ENCODE assay signal across 16 mouse cellular contexts in the genomic region with DNA sequence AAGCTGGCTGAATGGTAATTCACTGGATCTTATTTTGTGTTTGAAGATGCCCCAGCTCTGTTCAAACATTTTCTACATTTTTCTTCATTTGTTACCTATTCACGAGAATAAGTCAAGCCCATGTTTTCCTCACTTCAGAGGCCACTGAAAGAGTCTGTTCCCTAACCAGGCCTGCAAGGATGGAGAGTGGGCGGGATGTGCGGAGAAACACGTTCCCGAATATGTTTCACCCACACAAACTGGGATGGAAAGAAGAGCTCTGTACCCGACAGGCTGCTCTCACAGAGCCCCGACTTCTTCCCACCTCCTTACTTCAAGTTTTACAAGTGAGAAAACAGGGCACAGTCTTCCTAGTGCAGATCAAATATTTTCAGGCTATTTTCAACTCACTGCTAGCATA.
DNase-seq lines count a peak whose midpoint lies in the region; ATAC-seq and TF ChIP-seq lines count a peak whose summit lies in the region.
"Had no signal": no experiment of that assay in that cellular context is flagged by ENCODE, and none has a peak within 500 bp of the region (broad histone marks: within the 10 kb centered on the region; RNA-seq: fewer than 3 reads in every experiment).

No protein-coding gene starts in this region.

- no peaks in the 10 kb centered on the region for H3K9me3 ChIP-seq in midbrain, embryonic 10.5 days (replicated peaks)
- H3K9me3 ChIP-seq: forebrain, embryonic 12.5 days; heart, embryonic 10.5 days; liver, embryonic 15.5 days; neural tube, embryonic 15.5 days had no signal

- peak; percentile 83 to 86 for DNase-seq in frontal cortex, adult 2 months (ENCODE audit: extremely low spot score in 1 of 2, low spot score in 1 of 2)
- peak; percentile 53 to 86 for DNase-seq in layer of hippocampus, adult 18-20 months (ENCODE audit: low spot score in 2 of 2)
- DNase-seq in left cerebral cortex, adult 2 months (ENCODE audit: extremely low spot score in 1 of 2, low spot score in 2 of 2): peak; percentile 58 to 59
- DNase-seq in right cerebral cortex, postnatal 14 days: peak; percentile 36
- DNase-seq in kidney, adult 9 months: no peak
- no peak for DNase-seq in midbrain, embryonic 10.5 days (ENCODE audit: low spot score)
- DNase-seq: cerebellum, adult 18-20 months; gastrocnemius, postnatal 10 days; retina, postnatal 1 day; thymus, postnatal 4 days had no signal

- no peaks in the 10 kb centered on the region for H3K27me3 ChIP-seq in midbrain, embryonic 10.5 days (ENCODE audit: low read depth, poor library complexity, severe bottlenecking)
- H3K27me3 ChIP-seq: forebrain, embryonic 12.5 days; liver, embryonic 15.5 days; neural tube, embryonic 15.5 days had no signal

- intact Hi-C loops in left cerebral cortex, adult 2 months (cut with DNase I): loop anchor here (2.0 to 10.0 kb wide), 7 partner anchors 55 to 1090 kb away; partner anchors contain the start of gene Epha4

- H3K4me1 ChIP-seq in midbrain, embryonic 10.5 days: no peaks in the 10 kb centered on the region
- H3K4me1 ChIP-seq: forebrain, embryonic 12.5 days; heart, embryonic 10.5 days; liver, embryonic 15.5 days; neural tube, embryonic 15.5 days had no signal

- H3K4me3 ChIP-seq in left cerebral cortex, adult 2 months: no peak overlapping the region
- H3K4me3 ChIP-seq in midbrain, embryonic 10.5 days: no peak overlapping the region
- H3K4me3 ChIP-seq: forebrain, embryonic 12.5 days; heart, embryonic 10.5 days; liver, embryonic 15.5 days; neural tube, embryonic 15.5 days had no signal

- H3K36me3 ChIP-seq in midbrain, embryonic 10.5 days: no peaks in the 10 kb centered on the region
- H3K36me3 ChIP-seq: forebrain, embryonic 12.5 days; heart, embryonic 10.5 days; liver, embryonic 15.5 days; neural tube, embryonic 15.5 days had no signal

- TF ChIP-seq CTCF in left cerebral cortex, adult 2 months (IDR thresholded peaks at IDR 0.05): no peak

- ATAC-seq in activated CD4-positive, CD25-positive, alpha-beta regulatory T cell, adult 4 months: no peak

- H3K27ac ChIP-seq in left cerebral cortex, adult 2 months: peak overlapping the region; percentile 69
- no peak overlapping the region for H3K27ac ChIP-seq in midbrain, embryonic 10.5 days (replicated peaks)
- H3K27ac ChIP-seq: forebrain, embryonic 12.5 days; heart, embryonic 10.5 days; kidney, postnatal 0 days; liver, embryonic 15.5 days; neural tube, embryonic 15.5 days had no signal

- WGBS in midbrain, embryonic 10.5 days: 83% methylated on average over 7 of the region's 7 CpGs

Comparison
In these comparisons a context has a peak if more than half of its experiments do, and no peak if none do; other contexts are left out.
1. DNase-seq: peak in frontal cortex, adult 2 months (2 of 2), layer of hippocampus, adult 18-20 months (2 of 2), left cerebral cortex, adult 2 months (2 of 2) and right cerebral cortex, postnatal 14 days (single experiment); none in kidney, adult 9 months (single experiment) and midbrain, embryonic 10.5 days (single experiment).